ENCODE assay signal across 8 mouse cellular contexts in the genomic region with DNA sequence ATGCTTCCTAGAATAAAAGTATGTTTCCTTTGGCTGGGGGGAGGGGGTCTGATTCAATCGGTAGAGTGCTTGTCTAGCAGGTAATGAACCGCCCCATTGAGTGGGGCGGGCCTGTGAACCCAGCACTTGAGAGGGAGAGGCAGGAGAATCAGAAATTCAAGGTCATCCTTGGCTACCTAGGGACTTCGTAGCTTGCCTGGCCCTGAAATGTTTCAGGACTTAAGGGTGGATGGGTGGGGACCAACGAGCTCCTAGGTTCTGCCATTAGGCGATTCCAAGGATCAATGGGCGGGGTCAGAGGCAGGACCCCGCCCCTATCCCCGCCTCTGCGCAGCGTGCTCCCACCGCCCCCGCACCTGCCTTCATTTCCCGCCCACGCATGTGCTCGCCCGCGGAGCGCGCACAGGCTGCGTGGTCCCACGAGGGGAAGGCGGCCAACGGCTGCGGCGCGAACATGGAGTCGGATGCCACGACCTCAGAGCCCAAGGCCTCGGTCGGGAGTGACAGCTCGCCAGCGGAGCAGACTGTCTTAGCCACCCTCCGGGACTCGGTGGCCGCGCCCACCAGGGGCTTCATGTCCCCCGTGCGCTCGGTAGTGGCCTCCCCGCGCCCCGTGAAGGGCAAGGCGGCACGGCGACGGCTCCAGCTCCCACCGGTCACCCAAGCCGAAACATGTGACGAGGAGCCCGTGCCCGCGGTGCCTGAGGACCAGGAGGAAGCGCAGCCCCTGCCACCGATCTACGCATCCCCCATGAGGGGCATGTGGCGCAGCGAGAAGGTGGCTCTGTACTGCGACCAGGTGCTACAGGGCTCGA. TPM values are rescaled to one million over a fixed set of nuclear protein-coding genes. Genes with fewer than 3 reads are reported as not detected.
A peak's percentile ranks its signal among the peaks of the same experiment; 100 is the strongest.
DNase-seq lines count a peak whose midpoint lies in the region; ATAC-seq lines count a peak whose summit lies in the region.

Gene Shcbp1l, plus strand, starts transcription at position 393 of the 815 bp plus-strand sequence.

- no peaks in the 10 kb centered on the region for H3K36me3 ChIP-seq in erythroblast, embryonic 14.5 days (ENCODE audit: control insufficient read depth)
- no peaks in the 10 kb centered on the region for H3K36me3 ChIP-seq in heart, embryonic 11.5 days (ENCODE audit: control insufficient read depth, insufficient read depth, low read length)
- H3K36me3 ChIP-seq in kidney, embryonic 16.5 days (ENCODE audit: insufficient read depth, low read length), result no peaks in the 10 kb centered on the region
- no peaks in the 10 kb centered on the region for H3K36me3 ChIP-seq in splenic B cell, adult 2 months (ENCODE audit: control insufficient read depth, insufficient read depth, low read length, poor library complexity, severe bottlenecking)

- peaks cover 27% of the 10 kb centered on the region for H3K4me1 ChIP-seq in erythroblast, embryonic 14.5 days (ENCODE audit: control insufficient read depth)
- H3K4me1 ChIP-seq in heart, embryonic 11.5 days (ENCODE audit: control insufficient read depth, insufficient read depth, low read length), result peaks cover 2% of the 10 kb centered on the region; the same call in 1 of the 2 replicates
- H3K4me1 ChIP-seq in kidney, embryonic 16.5 days (ENCODE audit: insufficient read depth, low read length), result peaks cover 6% of the 10 kb centered on the region

- peak; percentile 83 for ATAC-seq in heart, embryonic 11.5 days (replicated peaks; ENCODE audit: insufficient number of reproducible peaks, low FRiP score, low TSS enrichment)
- peak; percentile 88 for ATAC-seq in kidney, embryonic 16.5 days (ENCODE audit: low FRiP score, low TSS enrichment)
- peak; percentile 68 for ATAC-seq in monocyte, adult 5-6 weeks (replicated peaks; ENCODE audit: insufficient number of reproducible peaks, low FRiP score, low TSS enrichment, poor library complexity, severe bottlenecking)

- H3K4me3 ChIP-seq in erythroblast, embryonic 14.5 days (replicated peaks), result peak within 1 kb of the TSS; percentile 70
- peak within 1 kb of the TSS; percentile 59 for H3K4me3 ChIP-seq in heart, embryonic 11.5 days (ENCODE audit: low read depth, low read length)
- H3K4me3 ChIP-seq in kidney, embryonic 16.5 days (ENCODE audit: low read length), result peak within 1 kb of the TSS; percentile 65

- 2% methylated on average over 59 of the region's 60 CpGs for WGBS in heart, embryonic 11.5 days (ENCODE audit: insufficient replicate concordance)
- WGBS in kidney, embryonic 16.5 days, result 3% methylated on average over 60 of the region's 60 CpGs

- no peaks in the 10 kb centered on the region; the same call in 1 of the 2 replicates for H3K9me3 ChIP-seq in erythroblast, embryonic 14.5 days (ENCODE audit: control insufficient read depth, low read length)
- no peaks in the 10 kb centered on the region for H3K9me3 ChIP-seq in heart, embryonic 11.5 days (replicated peaks; ENCODE audit: control insufficient read depth, low read length)
- no peaks in the 10 kb centered on the region for H3K9me3 ChIP-seq in kidney, embryonic 16.5 days (ENCODE audit: low read length)

- DNase-seq in A20 (ENCODE audit: low read depth, low spot score) (peak; percentile 92), liver (peak; percentile 92)
- DNase-seq in brain, embryonic 18.5 days (ENCODE audit: low read depth, low spot score), result peak; percentile 60
- DNase-seq in splenic B cell, adult 2 months (ENCODE audit: low read depth, low spot score), result peak; percentile 88

- H3K27ac ChIP-seq in heart, embryonic 11.5 days (ENCODE audit: low read depth, low read length), result no peak within 1 kb of the TSS
- H3K27ac ChIP-seq in kidney, embryonic 16.5 days (ENCODE audit: low read length), result no peak within 1 kb of the TSS

- peak within 1 kb of the TSS; percentile 61 for H3K9ac ChIP-seq in heart, embryonic 11.5 days (ENCODE audit: low read depth, low read length)
- peak within 1 kb of the TSS; percentile 66 for H3K9ac ChIP-seq in kidney, embryonic 16.5 days (replicated peaks; ENCODE audit: low read length)

- H3K27me3 ChIP-seq in erythroblast, embryonic 14.5 days (ENCODE audit: control insufficient read depth), result peaks cover 23% of the 10 kb centered on the region
- H3K27me3 ChIP-seq in heart, embryonic 11.5 days (ENCODE audit: control insufficient read depth, insufficient read depth, low read length), result peaks cover 11% of the 10 kb centered on the region
- no peaks in the 10 kb centered on the region for H3K27me3 ChIP-seq in kidney, embryonic 16.5 days (ENCODE audit: insufficient read depth, low read length)
- no peaks in the 10 kb centered on the region for H3K27me3 ChIP-seq in splenic B cell, adult 2 months (ENCODE audit: control insufficient read depth, insufficient read depth, low read length, poor library complexity, severe bottlenecking)

- H3K4me2 ChIP-seq in heart, embryonic 11.5 days, result peak within 1 kb of the TSS; percentile 98
- peak within 1 kb of the TSS; percentile 100 for H3K4me2 ChIP-seq in kidney, embryonic 16.5 days (replicated peaks; ENCODE audit: low read depth, low read length)

RNA-seq across cellular contexts. Expression of gene Shcbp1l, which starts in this region (rescaled TPM):
- not detected in 2 replicates for polyA plus RNA-seq in erythroblast, embryonic 14.5 days (2012)
- 0.21 TPM in 1 of 2 replicates, not detected in the other for polyA plus RNA-seq in heart, embryonic 11.5 days (2014; fragmentation: Nextera tagmentation; extraction: Ambion mirVana)
- 0.21 and 0.50 TPM in 2 replicates for polyA plus RNA-seq in kidney, embryonic 16.5 days (2015; fragmentation: Nextera tagmentation; extraction: Ambion mirVana)
- 0.64 to 1.1 TPM in 2 of 3 replicates, not detected in the other for total RNA-seq in monocyte, adult 5-6 weeks (2017)

Comparison
In these comparisons a context has a peak if more than half of its experiments do, and no peak if none do; other contexts are left out.
1. Peak in ATAC-seq, H3K4me3 ChIP-seq, H3K9ac ChIP-seq and H3K4me2 ChIP-seq in heart, embryonic 11.5 days; RNA of the gene not detected or under 1 TPM.
2. Peak in ATAC-seq, H3K4me3 ChIP-seq, H3K9ac ChIP-seq and H3K4me2 ChIP-seq in kidney, embryonic 16.5 days; RNA of the gene not detected or under 1 TPM.